Mouse (Mus musculus): ENCODE measurements around the gene Sh3bgrl. TPM values are rescaled to one million over a fixed set of nuclear protein-coding genes. Genes with fewer than 3 reads are reported as not detected.
"Not testable (repeated sequence)": the region's sequence is repeated elsewhere in the genome, so short reads cannot be mapped to it uniquely, and the experiment has no call there.

The Sh3bgrl gene
- total RNA-seq (2021): 100 to 1,000 TPM in 1 of 2 experiments, 10 to 100 TPM in 1; 93.6 to 147 TPM
- long read RNA-seq, experiment 1, transcript Sh3bgrl-201 (4 exons, 2,882 nt): major isoform, 128 of 183 reads
- long read RNA-seq, experiment 1, partial matches to known transcripts: 2 of 183 reads
- long read RNA-seq, experiment 1, other reads (novel, unspliced or antisense): 53 of 183 reads
- long read RNA-seq, experiment 2, transcript Sh3bgrl-201 (4 exons, 2,882 nt): major isoform, 32 of 45 reads
- long read RNA-seq, experiment 2, partial matches to known transcripts: 1 of 45 reads
- long read RNA-seq, experiment 2, other reads (novel, unspliced or antisense): 12 of 45 reads

DNA sequence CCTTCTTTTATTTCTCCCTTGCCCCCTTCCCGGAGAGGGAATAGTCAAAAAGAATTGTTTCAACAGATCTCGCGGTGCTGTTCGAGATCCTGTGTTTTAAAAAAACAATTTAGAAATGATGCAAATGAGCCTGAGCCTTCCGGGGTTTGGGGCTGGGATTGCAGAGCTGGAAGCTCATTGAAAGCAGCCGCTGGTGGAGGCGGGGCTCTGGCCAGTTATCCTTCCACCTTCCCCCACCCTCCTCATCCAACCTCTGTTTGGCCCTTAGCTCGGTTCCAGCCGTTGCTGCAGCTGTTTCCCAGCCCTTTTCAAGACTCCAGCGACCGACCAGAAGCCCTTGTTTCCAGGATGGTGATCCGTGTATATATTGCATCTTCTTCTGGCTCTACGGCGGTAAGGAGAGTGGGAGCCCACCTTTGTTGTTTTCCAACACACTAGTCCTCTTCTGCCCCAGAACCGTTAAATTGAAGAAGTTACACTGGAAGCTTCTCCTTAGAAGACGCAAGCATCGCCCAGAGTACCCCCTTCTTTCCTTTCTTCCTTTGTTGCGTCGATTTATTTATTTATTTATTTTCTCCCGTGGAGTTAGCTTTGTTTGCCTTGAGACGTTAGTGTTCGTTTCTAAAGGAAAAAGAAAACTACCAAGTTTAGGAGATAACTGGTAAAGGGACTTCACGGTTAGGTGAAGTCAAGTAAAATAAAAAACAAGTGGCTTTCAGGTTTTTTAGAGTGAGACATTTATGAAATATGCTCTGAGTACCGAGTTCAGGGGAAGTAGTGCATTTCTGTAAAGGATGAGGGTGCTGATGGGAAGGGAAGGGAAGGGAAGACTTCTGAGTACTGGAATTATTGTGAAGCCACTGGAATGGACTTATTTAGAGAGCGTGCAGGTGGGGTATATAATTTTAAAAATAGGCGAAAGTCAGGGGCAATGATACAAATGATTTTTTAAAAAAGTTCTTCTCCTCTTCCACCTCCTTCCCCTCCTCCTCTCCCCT is at the start of gene Sh3bgrl:
Gene Sh3bgrl, plus strand, starts transcription at position 121 of the 998 bp plus-strand sequence.
- DNase-seq: peak; percentile 76 to 86

DNA sequence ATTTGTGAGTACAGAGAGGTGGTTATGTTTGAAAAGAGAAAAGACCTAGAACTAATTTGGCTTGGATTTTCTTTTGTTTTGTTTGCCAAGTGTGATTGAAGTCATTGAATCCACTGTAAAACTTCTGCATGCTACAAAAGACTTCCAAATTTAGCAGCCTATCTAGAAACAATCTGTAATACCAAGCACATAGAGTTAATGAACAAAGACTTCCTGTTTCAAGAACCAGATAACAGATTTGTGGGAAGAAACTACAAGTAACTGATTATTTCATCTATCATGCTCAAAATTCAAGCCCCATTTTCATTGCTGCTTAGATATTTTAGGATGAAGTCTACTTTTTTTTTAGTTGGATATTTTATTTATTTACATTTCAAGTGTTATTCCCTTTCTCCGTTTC is 47.4 kb upstream of the Sh3bgrl start:
- DNase-seq: no peak

DNA sequence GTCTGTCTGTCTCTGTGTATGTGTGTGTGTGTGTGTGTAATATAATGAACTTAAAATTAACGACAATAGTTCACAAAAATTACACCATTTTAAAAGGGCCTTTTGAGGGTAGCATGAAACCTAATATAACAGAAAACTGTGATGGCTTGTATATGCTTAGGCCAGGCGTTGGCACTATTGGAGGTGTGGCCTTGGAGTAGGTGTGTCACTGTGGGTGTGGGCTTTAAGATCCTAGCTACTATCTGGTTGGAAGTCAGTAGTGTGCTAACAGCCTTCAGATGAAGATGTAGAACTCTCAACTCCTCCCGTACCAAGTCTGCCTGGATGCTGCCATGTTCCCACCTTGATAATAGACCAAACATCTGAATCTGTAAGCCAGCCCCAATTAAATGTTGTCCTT is 23.4 kb upstream of the Sh3bgrl start:
- no peak for DNase-seq

DNA sequence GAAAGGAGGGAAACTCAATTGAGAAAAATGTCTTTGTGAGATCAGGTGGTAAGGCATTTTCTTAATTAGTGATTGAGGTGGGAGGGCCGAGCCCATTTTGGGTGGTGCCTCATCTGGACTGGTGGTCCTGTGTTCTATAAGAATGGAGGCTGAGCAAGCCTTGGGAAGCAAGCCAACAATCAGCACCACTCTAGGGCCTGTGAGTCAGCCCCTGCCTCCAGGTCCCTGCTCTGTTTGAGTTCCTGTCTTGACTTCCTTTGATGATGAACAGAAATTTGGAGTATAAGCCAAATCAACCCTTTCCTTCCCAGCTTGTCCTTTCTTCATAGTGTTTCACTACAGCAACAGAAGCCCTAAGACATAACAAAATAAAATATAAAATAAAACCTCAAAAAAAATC is 19.4 kb upstream of the Sh3bgrl start:
- DNase-seq: no peak

DNA sequence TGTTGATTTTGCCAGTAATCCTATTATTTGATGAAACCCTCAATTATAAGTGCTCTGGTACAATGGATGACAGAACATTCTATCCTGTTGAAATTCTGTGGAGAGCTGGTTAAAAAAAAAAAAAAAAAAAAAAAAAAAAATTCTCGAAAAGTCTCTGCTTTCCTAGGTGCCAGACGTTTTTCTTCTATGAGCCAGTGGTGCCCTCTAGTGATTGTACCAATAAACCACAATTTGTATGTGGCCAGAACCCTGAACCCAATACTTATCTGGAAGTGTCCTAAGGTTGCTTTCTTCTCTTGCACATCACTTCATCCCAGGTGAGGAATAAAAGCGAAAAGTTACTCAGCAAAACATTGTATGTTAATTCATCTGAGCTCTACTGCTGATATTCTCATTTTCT is 18.8 kb upstream of the Sh3bgrl start:
- peak in 1 of 2 experiments; percentile 7 for DNase-seq

DNA sequence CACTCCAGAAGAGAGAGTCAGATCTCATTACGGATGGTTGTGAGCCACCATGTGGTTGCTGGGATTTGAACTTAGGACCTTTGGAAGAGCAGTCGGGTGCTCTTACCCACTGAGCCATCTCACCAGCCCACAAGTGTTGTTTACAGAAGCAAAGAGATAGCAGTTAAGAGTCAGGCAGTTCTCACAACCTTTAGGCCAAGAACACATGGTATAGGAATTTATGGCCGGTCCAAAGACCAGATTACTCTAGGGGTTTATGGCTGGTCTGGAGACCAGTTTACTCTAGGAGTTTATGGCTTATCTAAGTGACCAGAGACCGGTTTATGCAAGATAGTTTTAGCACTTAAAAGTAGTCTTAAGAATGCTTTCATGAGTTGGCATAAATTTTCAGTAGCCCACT is 15.8 kb upstream of the Sh3bgrl start:
- not testable (repeated sequence) for DNase-seq

DNA sequence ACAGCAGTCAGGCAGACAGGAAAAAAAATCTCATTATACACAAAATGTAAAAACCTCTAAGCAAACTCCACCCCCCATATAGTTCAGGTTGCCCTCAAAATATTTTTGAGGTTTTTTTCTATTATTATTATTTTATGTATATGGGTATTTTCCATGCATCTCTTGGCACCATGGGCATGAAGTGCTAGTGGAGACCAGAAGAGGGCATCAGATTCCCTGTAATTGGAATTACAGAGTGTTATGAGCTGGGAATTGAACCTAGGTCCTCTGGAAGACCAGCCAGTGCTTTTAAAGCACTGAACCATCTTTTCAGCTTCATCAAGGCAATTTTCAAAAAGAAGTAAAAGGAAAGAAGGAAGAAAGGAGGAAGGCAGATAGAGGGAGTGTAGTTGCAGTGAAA is 8.1 kb upstream of the Sh3bgrl start:
- no peak for DNase-seq

DNA sequence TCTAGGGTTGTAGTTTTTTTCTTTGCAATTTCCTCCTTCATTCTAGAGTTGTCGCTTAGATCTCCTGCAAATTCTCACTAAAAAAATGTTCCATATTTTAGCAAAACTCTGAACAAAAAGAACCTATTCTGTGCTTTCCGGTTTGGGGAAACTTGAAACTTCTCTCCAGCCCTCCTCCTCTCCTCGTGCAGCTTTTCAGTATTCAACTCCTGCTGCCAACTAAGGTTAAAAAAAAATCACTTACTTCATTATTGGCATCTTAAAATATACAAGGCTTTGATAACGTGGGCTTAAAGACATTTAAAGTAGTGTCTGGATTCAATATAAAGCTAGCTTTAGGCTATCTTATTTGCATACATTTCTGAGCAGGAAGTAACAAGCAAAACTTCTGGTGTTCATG is 365 bp upstream of the Sh3bgrl start:
- no peak for DNase-seq

DNA sequence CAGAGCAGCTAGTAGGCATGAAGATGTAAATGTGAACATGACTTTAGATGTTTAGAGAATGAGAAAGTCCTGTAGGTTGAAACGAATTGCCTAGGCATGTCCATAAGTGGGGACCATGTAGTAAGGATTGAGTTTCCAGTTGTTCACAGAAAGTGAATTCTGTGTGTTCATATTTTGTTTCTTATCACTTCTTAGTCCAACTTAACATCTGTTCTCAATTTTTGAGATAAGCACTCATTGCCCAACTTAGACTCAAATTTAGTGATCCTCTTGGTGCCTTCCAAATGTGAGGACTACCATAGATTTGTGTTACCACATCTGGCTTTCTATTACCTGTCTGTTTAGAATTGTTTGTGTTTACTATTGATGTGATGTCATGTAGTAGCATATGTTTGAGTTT is 3.3 kb downstream of the Sh3bgrl start:
- DNase-seq: no peak

DNA sequence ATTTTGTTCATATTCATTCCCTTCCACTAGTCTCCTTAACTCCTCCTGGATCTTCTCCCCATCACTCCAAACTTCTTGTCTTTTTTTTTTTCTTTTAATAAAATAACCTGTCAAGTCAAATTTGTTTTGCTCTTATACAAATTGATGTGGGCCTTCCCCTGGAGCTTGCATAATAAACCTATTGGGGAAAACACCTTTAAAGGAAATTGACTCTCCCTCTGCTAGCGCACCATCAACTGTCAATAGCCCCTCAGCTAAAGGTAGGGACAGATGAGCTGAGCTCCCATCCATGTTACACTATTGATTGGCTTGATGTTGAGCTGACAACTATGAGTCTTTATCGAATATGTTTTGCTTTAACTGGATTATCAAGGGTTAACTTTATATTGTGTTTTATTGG is 5.3 kb downstream of the Sh3bgrl start:
- DNase-seq: no peak

DNA sequence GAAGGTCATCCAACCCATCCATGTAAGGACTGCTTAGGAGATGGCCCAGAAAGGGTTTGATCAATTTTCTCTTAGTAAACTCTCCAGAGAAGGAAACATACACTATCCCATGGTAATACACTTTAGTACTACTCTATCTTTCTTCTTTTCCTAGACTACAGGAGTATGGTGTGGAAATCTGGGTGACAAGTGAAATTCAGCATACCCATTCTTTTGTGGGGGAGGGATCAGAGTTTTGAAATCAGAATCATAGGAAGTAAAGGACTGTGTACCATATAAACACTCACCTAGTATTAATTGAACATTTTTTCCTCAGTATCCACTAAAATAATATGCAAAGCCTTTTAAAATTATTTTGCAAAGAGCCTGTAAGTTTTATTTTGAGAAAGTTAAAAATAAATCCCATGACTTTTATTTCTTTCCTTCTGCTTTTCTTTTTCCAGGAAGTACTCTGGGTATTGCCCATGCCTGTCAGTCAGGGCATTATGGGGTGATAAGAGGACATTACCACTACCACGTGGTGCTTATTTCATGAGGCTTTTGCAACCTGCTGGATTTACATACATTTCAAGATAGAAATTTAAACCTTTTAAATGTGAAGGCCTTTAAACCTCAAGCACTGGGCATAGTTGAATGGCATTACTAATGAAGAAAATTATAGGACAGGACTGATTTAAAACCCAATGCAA is 13.1 kb downstream of the Sh3bgrl start:
- DNase-seq: no peak

DNA sequence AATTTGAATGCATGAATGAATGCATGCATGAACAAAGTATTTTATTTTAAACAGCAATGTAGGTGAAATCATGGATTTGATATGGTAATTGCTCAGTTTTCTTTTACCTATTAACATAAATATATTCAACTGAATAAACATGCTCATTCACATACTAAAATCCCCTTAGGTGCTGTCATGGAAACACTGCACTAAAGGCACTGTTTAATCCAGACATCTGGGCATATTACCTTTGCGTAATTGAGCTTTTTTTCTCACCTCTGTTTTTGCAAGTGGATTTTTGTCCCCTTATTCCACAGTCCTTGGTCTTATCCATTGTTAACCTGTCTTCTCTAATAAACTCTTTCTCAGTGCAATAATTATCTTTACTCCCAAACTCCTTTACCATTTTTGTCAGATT is 17.7 kb downstream of the Sh3bgrl start:
- DNase-seq: no peak

DNA sequence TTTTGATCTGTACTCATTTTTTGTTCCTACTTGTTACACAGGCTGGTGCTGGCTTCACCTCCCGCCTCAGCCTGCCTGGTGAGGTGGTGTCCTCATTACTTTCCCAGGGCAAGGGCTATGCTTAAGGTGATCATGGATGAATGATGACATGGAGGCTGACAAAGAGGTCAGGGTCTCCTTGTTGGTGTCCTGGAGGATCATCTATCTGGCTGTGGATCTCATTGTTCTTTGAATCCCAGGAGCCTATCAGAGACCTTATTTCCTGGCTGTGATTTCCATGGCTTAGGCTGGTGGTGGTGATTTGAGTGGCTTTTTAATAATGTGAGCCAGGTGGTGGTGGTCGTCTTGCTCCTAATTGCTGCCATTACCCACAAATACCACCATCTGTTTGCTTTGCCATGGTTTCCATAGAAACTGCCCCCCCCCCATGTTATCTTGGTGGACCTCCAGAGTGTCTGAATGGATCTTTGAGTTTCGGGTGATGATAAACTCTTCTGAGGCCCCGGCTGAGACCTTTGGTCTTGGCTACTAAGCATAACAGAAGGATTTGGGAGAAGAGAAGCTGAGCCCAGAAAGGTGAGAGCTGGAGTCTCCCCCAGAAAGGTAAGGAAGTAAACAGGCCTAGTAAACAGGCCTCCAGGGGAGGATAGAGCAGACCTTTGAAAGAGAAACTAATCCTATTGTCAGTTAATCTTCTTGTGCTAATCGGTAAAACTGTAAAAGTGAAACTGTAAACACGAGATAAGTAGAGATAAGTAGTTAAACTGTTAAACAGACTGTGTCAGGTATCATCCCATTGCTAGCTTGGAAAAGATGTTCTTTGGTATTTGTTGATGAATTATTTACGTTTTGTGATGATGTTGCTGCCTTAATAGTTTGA is 18.5 kb downstream of the Sh3bgrl start:
- DNase-seq: no peak

DNA sequence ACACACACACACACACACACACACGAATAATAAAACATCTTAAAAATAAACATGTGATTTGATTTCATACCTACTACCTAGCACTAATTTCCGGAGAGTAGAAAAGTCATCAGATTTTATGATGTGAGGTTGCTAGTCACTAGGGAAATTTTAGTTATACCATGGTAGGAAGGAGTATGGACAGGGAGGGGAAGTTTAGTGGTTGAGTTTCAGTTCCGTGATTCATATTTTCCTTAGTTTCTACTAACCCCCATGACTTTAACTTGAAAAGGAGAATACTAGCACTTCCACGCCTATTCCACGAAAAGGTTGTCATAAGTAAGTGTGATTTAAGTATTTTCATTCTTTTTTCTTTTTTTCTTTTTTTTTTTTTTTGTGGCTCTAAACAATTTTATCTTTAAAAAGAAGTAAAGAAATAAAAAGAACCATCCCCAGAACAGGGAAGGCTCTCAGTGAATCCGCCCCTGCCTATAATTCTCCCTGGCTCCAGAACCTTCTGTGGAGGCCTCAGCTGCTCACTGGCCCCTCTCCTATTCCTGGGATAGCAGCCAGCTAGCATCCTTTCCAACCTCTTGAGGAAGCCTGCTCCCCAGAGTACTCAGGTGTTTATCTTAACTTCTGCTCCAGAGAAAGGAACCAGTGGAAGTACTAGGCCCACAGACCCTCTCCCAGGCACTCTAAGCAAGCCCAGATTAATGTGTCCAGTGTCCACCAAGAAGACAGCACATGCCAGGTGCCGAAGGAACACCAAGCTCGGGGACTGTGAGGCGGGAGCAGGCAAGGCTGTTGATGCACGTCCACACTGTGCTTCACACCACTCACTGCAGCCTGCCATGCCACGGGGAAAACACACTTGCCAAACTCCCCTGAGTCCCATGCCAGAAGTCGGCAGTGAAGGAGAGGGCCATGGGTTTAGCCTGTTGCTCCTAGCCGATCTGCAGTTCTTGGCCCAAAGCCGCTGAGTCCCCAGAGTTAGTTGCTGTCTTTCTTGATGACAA is 25.0 kb downstream of the Sh3bgrl start:
- DNase-seq: no peak

DNA sequence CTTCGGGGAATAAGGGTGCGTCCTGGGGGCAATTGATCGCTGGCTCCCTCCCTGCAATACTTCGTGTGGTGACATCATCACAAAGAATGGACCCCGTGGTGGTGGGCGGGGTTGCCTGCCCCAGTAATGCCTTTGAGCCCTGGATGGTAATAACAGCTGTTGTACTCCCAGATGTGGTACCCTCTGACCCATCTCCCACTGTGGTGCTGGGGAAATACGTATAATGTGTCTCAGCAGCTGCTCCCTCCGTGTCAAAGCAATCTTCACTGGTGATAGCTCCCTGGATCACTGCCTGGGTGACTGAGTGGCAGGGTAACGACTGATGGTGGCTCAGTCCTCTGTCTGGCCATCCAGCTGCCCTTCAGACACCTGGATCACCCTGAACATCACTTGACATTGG is 26.0 kb downstream of the Sh3bgrl start:
- DNase-seq: no peak

DNA sequence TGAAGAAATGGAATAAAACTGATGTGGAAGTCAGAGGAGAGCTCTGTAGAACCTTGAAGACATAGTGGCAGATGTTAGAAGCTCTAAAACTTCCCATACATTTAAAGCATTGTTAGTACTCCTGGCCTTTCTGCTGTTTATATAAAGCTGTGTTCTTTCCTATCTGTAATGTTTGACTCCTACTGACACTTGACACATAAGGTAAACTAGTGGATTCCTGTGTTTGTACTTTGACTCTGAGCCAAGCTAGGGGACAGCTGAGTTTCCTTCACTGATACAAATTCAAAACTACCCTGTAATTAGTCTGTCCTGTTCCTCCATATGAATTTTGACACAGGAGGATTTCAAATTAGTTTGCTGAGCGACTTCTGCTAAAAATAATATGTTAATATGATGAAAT is 27.5 kb downstream of the Sh3bgrl start:
- DNase-seq: no peak

DNA sequence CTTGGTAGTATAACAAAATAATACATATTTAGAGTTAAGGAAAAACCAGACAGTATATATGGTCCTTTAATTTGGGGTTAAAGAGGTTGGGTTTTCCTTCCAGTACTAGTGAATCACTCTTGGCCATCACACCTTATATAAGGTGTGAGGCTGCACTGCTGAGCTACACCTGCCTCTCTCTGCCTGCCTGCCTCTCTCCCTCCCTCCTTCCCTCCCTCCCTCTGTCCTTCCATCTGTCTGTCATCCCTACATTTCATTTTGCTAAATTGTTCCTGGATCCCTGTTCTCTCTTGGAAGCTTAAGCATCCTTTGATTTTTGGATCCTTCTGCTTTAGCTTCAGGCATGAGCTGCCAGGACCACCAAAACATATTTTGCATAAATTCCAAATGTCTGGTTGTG is 28.6 kb downstream of the Sh3bgrl start:
- no peak for DNase-seq

DNA sequence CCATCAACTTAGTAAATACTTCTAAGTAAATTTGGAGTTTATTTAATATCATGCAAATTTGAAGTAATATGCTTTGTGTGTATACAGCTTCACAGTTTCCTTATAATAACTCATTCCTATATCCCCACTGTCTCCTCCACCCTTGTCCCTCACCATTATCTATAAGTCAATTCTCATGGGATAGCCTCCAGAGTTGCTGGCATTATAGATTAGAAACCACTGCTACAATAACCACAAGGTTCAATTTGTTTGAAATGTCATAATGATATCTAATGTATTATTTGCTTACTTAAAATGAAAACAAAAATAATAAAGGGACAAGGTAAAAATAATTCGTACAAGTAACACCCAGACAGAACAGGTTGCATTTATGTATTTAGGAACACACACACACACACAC is 31.7 kb downstream of the Sh3bgrl start:
- DNase-seq: no peak

DNA sequence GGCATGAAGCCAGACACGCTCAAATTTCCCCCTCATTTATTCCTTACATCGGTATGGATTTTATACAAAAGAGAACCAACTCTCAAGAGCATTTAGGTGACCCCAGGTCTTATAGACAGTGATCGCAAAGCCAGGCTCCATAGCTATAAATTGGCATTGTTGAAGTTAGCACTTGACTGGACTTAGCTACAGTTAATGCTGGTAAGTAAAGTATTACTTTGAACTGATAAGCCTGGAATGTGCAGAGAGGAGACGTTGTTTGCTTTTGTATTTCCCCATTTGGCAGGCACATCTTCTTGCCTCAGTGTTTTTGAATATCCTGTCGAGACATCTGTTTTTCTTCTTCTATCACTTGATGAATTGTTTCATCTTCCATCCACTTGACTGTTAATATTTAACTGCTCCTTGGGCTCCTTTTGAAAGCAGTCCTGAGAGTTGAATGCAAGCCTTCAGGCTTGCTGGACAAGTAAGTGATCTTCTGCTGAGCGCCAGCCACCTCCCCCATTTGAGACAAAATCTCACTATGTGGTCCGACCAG is 32.5 kb downstream of the Sh3bgrl start:
- no peak for DNase-seq

DNA sequence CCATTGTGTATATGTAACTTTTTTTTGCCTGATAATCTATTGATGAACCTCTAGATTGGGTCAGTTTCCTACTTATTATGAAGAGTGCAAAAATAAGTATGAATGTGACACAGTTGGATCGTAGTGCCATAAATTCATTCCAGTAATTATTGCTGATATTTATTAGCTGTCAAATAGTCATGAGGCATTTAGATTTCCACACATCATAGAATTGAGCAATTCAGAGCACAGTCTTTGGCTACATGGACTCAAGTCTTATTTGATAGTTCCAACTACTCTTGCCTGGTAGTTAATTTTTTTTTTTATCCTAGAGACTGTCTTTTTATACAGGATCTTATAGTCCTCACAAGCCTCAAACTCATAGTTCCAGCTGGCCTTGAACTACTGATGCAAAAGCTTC is 34.9 kb downstream of the Sh3bgrl start:
- DNase-seq: no peak
